Mouse (Mus musculus) left cerebral cortex, postnatal 4 days (tissue): ENCODE data around the gene Triap1. TPM values are rescaled to one million over a fixed set of nuclear protein-coding genes. Genes with fewer than 3 reads are reported as not detected.
"Not testable (repeated sequence)": the region's sequence is repeated elsewhere in the genome, so short reads cannot be mapped to it uniquely, and the experiment has no call there.

ENCODE experiments used
- DNase-seq: peaks from one replicate; pipeline ENCODE4 v3.0.0-alpha.2; 2022
- intact Hi-C: fragments of 180-260 bp; cut with DNase I; formaldehyde crosslinking; loops from one replicate; pipeline ENCODE4 v1.15.1; 2025
- total RNA-seq, 2 experiments: library from RNA; stranded (reverse); gene quantifications; 2 replicates each; pipeline ENCODE4 v1.2.3; 2021

Triap1 gene
- 10 to 100 TPM; 30.3 to 30.5 TPM for total RNA-seq

GRCm38 (mm10) chr5:115340577-115341313 lies at the start of gene Triap1, which contains the start of gene Gatc:
TSS of gene Triap1 (plus strand) at chr5:115341225.
TSS of gene Gatc (minus strand) at chr5:115341178.
- intact Hi-C loops, result no loop called here
- DNase-seq, result peak; percentile 92

- intact Hi-C loops, result loop anchor here (10.0 kb wide), 1 partner anchor 151 kb away; no protein-coding TSS in a partner anchor
- no peak for DNase-seq
These were observed 46.9 kb upstream of the Triap1 start for GRCm38 (mm10) chr5:115294173-115294572.

DNA sequence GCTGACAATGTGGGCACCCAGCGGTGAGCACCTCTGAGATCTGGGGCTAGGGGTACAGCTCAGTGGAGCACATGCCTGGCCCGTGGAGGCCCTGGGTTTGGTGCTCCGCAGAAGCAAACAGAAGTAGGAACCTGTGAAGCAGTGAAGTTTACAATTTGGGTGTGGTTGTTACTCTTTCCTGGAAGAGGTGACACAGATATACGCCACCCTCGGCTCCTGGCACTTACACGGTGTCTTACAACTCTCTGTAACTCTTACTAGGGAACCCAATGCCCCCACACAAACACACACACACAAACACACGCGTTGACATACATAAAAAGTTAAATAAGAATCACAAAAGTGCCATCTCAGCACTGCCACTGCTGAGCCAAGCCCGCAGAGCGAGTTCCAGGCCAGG lies 44.7 kb upstream of the Triap1 start:
- intact Hi-C loops, result loop anchor here (10.0 kb wide), 1 partner anchor 148 kb away; no protein-coding TSS in a partner anchor
- DNase-seq, result no peak

DNA sequence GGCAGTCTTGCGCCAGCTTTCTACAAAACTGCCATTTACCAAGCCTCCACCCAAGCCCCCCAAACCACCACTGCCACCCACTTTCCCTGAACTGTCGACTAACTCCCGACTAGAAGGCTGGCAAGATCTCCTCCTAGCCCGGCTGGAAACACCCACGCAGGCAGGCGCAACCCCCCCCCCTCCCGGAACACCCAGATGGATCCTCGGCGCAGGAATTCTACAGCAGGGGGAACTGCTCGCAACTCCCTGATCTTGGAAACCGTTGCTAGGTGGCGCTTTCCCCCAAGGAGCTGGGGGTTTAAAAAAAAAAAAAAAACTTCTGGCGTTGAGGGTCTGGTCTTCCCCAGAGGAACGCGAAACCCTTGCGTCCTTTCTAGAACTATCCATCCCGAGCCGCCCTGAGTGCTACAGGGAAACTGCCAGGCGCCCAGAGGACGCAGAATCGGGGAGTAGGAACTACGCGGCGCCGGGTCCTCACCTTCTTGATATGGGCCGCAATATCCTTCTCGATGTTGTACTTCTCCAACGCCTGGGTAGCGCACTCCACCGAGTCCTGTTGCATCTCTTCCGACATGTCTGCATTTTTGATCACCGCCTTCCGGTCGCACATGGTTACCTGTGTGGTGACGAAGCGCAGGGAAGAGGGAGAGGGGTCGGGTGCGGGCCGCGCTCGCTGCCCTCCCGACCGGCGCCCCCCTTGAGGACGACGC lies 40.8 kb upstream of the Triap1 start:
- intact Hi-C loops, result loop anchor here (2.0 kb wide), 1 partner anchor 27 kb away; the partner anchor contains the start of gene Srsf9
- DNase-seq, result peak; percentile 67

GRCm38 (mm10) chr5:115300792-115301614 lies 40.0 kb upstream of the Triap1 start, which contains the start of gene Dynll1:
TSS of gene Dynll1 (minus strand) at chr5:115300999.
- intact Hi-C loops, result loop anchor here (2.0 kb wide), 1 partner anchor 26 kb away; the partner anchor contains the start of gene Srsf9
- peak; percentile 99 for DNase-seq

- no peak for DNase-seq
- intact Hi-C loops, result loop anchor here (2.0 kb wide), 1 partner anchor 25 kb away; the partner anchor contains the start of gene Srsf9
These were observed 39.4 kb upstream of the Triap1 start for GRCm38 (mm10) chr5:115301615-115302014.

- DNase-seq, intact Hi-C loops: not testable (repeated sequence)
These were observed 38.8 kb upstream of the Triap1 start for GRCm38 (mm10) chr5:115302190-115302589.

DNA sequence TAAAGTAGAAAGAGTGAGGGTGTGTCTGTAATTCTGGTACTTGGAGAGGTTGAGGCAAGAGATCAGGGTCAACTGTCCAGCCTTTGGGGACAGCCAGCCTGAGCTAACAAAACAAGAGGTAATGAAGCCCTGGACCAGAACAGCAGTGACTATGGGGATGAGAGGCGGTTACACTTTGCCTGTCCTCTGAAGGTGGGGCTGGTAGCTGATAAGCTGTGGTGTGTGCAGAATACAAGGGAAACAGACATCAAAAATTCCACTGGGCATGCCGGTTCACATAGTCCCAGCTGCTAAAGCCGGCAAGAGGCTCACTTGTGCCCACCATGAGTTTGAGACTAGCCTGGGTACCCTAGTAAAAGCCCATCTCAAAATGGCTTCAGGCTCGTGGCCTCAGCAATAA lies 28.7 kb upstream of the Triap1 start:
- intact Hi-C loops, result no loop called here
- no peak for DNase-seq

GRCm38 (mm10) chr5:115312816-115313667 lies 28.0 kb upstream of the Triap1 start:
- DNase-seq, result no peak
- intact Hi-C loops, result no loop called here

DNA sequence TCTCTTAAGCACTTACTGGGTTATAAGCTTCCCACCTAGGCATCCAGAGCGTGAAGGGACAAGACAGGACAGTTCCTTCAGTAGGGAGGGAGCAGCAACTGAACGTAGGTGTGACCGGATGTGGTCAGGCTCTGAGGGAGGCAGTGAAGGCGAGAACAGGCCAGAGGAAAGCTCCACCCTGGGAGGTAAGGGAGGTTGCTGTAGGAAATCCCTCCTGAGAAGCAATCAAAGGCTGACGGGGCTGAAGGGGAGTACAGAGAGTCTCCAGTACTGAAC lies 27.4 kb upstream of the Triap1 start:
- no peak for DNase-seq
- intact Hi-C loops, result no loop called here

DNA sequence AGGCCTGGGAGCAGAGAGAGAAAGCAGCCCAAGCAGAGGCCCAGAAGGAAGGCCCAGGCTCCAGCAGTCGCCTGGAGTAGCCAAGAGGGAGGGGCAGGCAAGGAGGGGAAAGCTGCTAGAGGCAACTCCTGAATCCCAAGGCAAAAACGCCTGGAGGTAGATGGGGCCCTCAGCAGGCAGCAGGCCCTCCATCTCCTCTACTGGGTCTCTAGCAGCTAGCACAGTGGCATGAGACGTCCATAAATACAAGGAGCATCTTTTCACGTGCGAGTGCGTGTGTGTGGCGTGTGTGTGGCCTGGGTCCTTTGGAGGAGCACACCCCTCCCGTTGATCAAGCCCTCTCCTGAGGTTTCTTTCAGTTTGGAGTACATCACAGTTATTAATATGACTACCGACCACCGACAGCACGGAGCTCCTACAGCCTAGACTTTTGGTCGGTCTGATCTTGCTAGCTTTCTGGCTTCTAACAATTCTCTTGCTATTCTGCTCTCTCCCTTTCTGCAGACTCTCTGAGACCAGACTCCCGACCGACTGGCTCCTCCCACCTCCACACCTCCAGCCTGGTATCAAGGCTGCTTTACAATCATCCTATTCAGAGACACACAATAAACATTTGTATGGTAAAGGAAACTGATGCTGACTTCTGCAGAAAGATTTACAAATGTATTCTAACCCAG lies 23.9 kb upstream of the Triap1 start:
- DNase-seq, result no peak
- intact Hi-C loops, result no loop called here

DNA sequence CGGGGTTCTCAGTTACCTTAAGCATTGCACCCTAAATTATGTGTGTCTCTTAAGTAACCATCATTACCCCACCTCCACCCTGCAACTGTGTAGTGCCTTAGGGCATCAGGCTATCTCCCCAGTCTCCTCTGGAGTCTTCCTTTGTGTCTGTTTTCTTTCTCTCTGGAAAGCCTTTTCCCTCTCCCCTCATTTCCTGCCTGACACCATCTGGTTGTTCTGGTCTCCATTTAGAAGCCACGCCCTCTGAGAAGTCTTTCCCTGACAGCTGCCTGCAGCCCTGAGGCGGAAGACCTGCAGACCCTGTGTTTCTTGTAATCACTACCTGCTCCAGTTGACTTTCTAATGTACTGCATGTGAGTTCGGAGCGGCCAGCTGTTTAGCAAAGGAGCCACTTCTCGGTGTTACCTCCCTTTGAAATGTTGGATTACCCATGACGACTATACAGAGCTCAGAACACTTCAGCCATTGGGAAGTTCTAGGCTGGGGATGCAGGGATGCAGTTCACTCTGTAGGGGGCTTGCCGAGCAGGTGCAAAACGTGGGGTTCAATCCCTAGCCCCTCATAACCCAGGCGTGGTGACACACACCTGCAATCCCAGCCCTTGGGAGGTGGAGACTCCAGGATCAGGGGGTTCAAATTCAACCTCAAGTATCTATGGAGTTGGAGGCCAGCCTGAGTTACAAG lies 23.2 kb upstream of the Triap1 start:
- intact Hi-C loops, result no loop called here
- DNase-seq, result peak; percentile 47

GRCm38 (mm10) chr5:115319004-115319940 lies 21.8 kb upstream of the Triap1 start:
- intact Hi-C loops, result no loop called here
- DNase-seq, result peak; percentile 69

DNA sequence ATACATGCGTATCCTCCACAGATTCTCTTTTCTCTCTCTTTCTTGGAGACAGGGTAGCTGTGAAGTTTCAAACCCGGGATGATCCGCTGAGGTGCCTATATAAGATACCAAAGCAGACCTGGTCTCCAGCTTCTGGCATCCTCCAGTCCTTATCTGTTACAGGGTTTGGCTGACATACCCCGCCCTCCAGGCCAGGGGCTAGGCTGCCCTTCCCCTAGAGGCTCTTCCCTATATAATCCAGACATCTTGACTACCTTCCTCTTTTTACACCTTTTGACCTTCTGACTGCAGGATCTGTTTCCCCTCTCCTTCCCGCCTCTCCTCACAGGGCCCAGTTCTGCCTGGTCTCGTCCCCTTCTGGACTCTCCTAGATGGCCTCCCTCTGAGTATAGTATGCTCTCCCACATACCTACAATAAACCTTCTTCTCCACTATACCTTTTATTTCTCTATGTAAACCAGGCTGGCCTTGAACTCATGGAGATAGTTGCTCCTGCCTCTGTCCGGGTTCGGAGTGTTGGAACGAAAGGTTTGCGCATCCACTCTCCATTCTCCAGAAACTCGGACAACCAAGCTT lies 14.7 kb upstream of the Triap1 start:
- DNase-seq, result no peak
- intact Hi-C loops, result loop anchor here (2.0 kb wide), 1 partner anchor 26 kb away; the partner anchor contains the start of gene Dynll1

GRCm38 (mm10) chr5:115326875-115327609 lies 14.0 kb upstream of the Triap1 start, which contains the start of gene Srsf9:
TSS of gene Srsf9 (plus strand) at chr5:115327177.
- DNase-seq, result peak; percentile 97
- intact Hi-C loops, result loop anchor here (2.0 kb wide), 1 partner anchor 26 kb away; the partner anchor contains the start of gene Dynll1
